Mouse (Mus musculus): ENCODE results near the gene Dlst. TPM values are rescaled to one million over a fixed set of nuclear protein-coding genes. Genes with fewer than 3 reads are reported as not detected.

Gene Dlst
- polyA plus RNA-seq, 1 experiment: 219 TPM

GRCm38 (mm10) chr12:85157797-85158460 is 47.3 kb downstream of the Dlst start:
- Histone ChIP-seq H3ac (ENCODE audit: control insufficient read depth, insufficient read length) (no peak overlapping the region), H3K4me3 (no peak overlapping the region), H3K36me3 (ENCODE audit: control insufficient read depth, insufficient read depth) (no peaks in the 10 kb centered on the region), H3K27me3 (ENCODE audit: control insufficient read depth, insufficient read depth, insufficient read length) (no peaks in the 10 kb centered on the region), H3K79me2 (ENCODE audit: control insufficient read depth, insufficient read depth) (no peaks in the 10 kb centered on the region), H3K4me2 (ENCODE audit: low read depth) (no peak overlapping the region)
- no peak for TF ChIP-seq MYOD1 (IDR thresholded peaks at IDR 0.05; ENCODE audit: control insufficient read depth in 1 of 3, insufficient read length in 2 of 3, low read depth in 2 of 3)
- TF ChIP-seq USF1 (IDR thresholded peaks at IDR 0.05; ENCODE audit: low read depth): no peak
- no peak for TF ChIP-seq MAX (IDR thresholded peaks at IDR 0.05; ENCODE audit: low read depth)
- no peak for TF ChIP-seq MYOG (IDR thresholded peaks at IDR 0.05; ENCODE audit: control insufficient read depth in 1 of 3, insufficient read depth in 1 of 3, insufficient read length in 2 of 3, low read depth in 2 of 3)
- TF ChIP-seq E2F4 (IDR thresholded peaks at IDR 0.05; ENCODE audit: insufficient read depth): no peak
- no peak for TF ChIP-seq TCF12 (IDR thresholded peaks at IDR 0.05; ENCODE audit: insufficient read depth, poor library complexity, severe bottlenecking)
- no peak for TF ChIP-seq CEBPB (IDR thresholded peaks at IDR 0.05; ENCODE audit: insufficient read depth, poor library complexity, severe bottlenecking)
- no peak for TF ChIP-seq POLR2A (IDR thresholded peaks at IDR 0.05; ENCODE audit: insufficient read length, low read depth)
- no peak for TF ChIP-seq SRF (IDR thresholded peaks at IDR 0.05; ENCODE audit: control insufficient read depth, insufficient read length, low read depth)
- TF ChIP-seq POLR2AphosphoS2 (IDR thresholded peaks at IDR 0.05; ENCODE audit: insufficient read length, low read depth): no peak
- no peak for TF ChIP-seq REST (IDR thresholded peaks at IDR 0.05; ENCODE audit: insufficient read depth, insufficient read length)
- TF ChIP-seq TCF3 (IDR thresholded peaks at IDR 0.05; ENCODE audit: insufficient read length, low read depth): no peak

GRCm38 (mm10) chr12:85158801-85159200 is 48.2 kb downstream of the Dlst start:
- Histone ChIP-seq H3K79me2 (ENCODE audit: control insufficient read depth, insufficient read depth) (no peaks in the 10 kb centered on the region), H3K27me3 (ENCODE audit: control insufficient read depth, insufficient read depth, insufficient read length) (no peaks in the 10 kb centered on the region), H3K36me3 (ENCODE audit: control insufficient read depth, insufficient read depth) (no peaks in the 10 kb centered on the region), H3K4me2 (ENCODE audit: low read depth) (no peak overlapping the region), H3ac (ENCODE audit: control insufficient read depth, insufficient read length) (no peak overlapping the region), H3K4me3 (no peak overlapping the region)
- TF ChIP-seq POLR2A (IDR thresholded peaks at IDR 0.05; ENCODE audit: insufficient read length, low read depth): no peak
- no peak for TF ChIP-seq E2F4 (IDR thresholded peaks at IDR 0.05; ENCODE audit: insufficient read depth)
- no peak for TF ChIP-seq MAX (IDR thresholded peaks at IDR 0.05; ENCODE audit: low read depth)
- no peak for TF ChIP-seq TCF3 (IDR thresholded peaks at IDR 0.05; ENCODE audit: insufficient read length, low read depth)
- TF ChIP-seq TCF12 (IDR thresholded peaks at IDR 0.05; ENCODE audit: insufficient read depth, poor library complexity, severe bottlenecking): no peak
- no peak for TF ChIP-seq MYOD1 (IDR thresholded peaks at IDR 0.05; ENCODE audit: control insufficient read depth in 1 of 3, insufficient read length in 2 of 3, low read depth in 2 of 3)
- no peak for TF ChIP-seq MYOG (IDR thresholded peaks at IDR 0.05; ENCODE audit: control insufficient read depth in 1 of 3, insufficient read depth in 1 of 3, insufficient read length in 2 of 3, low read depth in 2 of 3)
- TF ChIP-seq USF1 (IDR thresholded peaks at IDR 0.05; ENCODE audit: low read depth): no peak
- no peak for TF ChIP-seq POLR2AphosphoS2 (IDR thresholded peaks at IDR 0.05; ENCODE audit: insufficient read length, low read depth)
- no peak for TF ChIP-seq SRF (IDR thresholded peaks at IDR 0.05; ENCODE audit: control insufficient read depth, insufficient read length, low read depth)
- TF ChIP-seq CEBPB (IDR thresholded peaks at IDR 0.05; ENCODE audit: insufficient read depth, poor library complexity, severe bottlenecking): no peak
- no peak for TF ChIP-seq REST (IDR thresholded peaks at IDR 0.05; ENCODE audit: insufficient read depth, insufficient read length)

- H3K79me2 ChIP-seq (ENCODE audit: control insufficient read depth, insufficient read depth): no peaks in the 10 kb centered on the region
- no peak overlapping the region for H3K4me3 ChIP-seq
- no peak overlapping the region for H3ac ChIP-seq (ENCODE audit: control insufficient read depth, insufficient read length)
- TF ChIP-seq TCF12 (IDR thresholded peaks at IDR 0.05; ENCODE audit: insufficient read depth, poor library complexity, severe bottlenecking) (no peak), E2F4 (IDR thresholded peaks at IDR 0.05; ENCODE audit: insufficient read depth) (no peak), MYOD1 (IDR thresholded peaks at IDR 0.05; ENCODE audit: control insufficient read depth in 1 of 3, insufficient read length in 2 of 3, low read depth in 2 of 3) (no peak), POLR2A (IDR thresholded peaks at IDR 0.05; ENCODE audit: insufficient read length, low read depth) (no peak), TCF3 (IDR thresholded peaks at IDR 0.05; ENCODE audit: insufficient read length, low read depth) (no peak), SRF (IDR thresholded peaks at IDR 0.05; ENCODE audit: control insufficient read depth, insufficient read length, low read depth) (no peak), USF1 (IDR thresholded peaks at IDR 0.05; ENCODE audit: low read depth) (no peak), POLR2AphosphoS2 (IDR thresholded peaks at IDR 0.05; ENCODE audit: insufficient read length, low read depth) (no peak), MYOG (IDR thresholded peaks at IDR 0.05; ENCODE audit: control insufficient read depth in 1 of 3, insufficient read depth in 1 of 3, insufficient read length in 2 of 3, low read depth in 2 of 3) (no peak), MAX (IDR thresholded peaks at IDR 0.05; ENCODE audit: low read depth) (no peak), CEBPB (IDR thresholded peaks at IDR 0.05; ENCODE audit: insufficient read depth, poor library complexity, severe bottlenecking) (no peak), REST (IDR thresholded peaks at IDR 0.05; ENCODE audit: insufficient read depth, insufficient read length) (no peak)
- no peaks in the 10 kb centered on the region for H3K27me3 ChIP-seq (ENCODE audit: control insufficient read depth, insufficient read depth, insufficient read length)
- no peaks in the 10 kb centered on the region for H3K36me3 ChIP-seq (ENCODE audit: control insufficient read depth, insufficient read depth)
- no peak overlapping the region for H3K4me2 ChIP-seq (ENCODE audit: low read depth)
These were observed 49.0 kb downstream of the Dlst start for GRCm38 (mm10) chr12:85159592-85159991.

GRCm38 (mm10) chr12:85164996-85165395 is 54.4 kb downstream of the Dlst start:
- H3ac ChIP-seq (ENCODE audit: control insufficient read depth, insufficient read length): no peak overlapping the region
- TF ChIP-seq E2F4 (IDR thresholded peaks at IDR 0.05; ENCODE audit: insufficient read depth) (no peak), POLR2A (IDR thresholded peaks at IDR 0.05; ENCODE audit: insufficient read length, low read depth) (no peak), MAX (IDR thresholded peaks at IDR 0.05; ENCODE audit: low read depth) (no peak), CEBPB (IDR thresholded peaks at IDR 0.05; ENCODE audit: insufficient read depth, poor library complexity, severe bottlenecking) (no peak), USF1 (IDR thresholded peaks at IDR 0.05; ENCODE audit: low read depth) (no peak), MYOG (IDR thresholded peaks at IDR 0.05; ENCODE audit: control insufficient read depth in 1 of 3, insufficient read depth in 1 of 3, insufficient read length in 2 of 3, low read depth in 2 of 3) (no peak), SRF (IDR thresholded peaks at IDR 0.05; ENCODE audit: control insufficient read depth, insufficient read length, low read depth) (no peak), REST (IDR thresholded peaks at IDR 0.05; ENCODE audit: insufficient read depth, insufficient read length) (no peak), TCF12 (IDR thresholded peaks at IDR 0.05; ENCODE audit: insufficient read depth, poor library complexity, severe bottlenecking) (no peak), TCF3 (IDR thresholded peaks at IDR 0.05; ENCODE audit: insufficient read length, low read depth) (no peak), POLR2AphosphoS2 (IDR thresholded peaks at IDR 0.05; ENCODE audit: insufficient read length, low read depth) (no peak), MYOD1 (IDR thresholded peaks at IDR 0.05; ENCODE audit: control insufficient read depth in 1 of 3, insufficient read length in 2 of 3, low read depth in 2 of 3) (no peak)
- no peak overlapping the region for H3K4me3 ChIP-seq
- H3K79me2 ChIP-seq (ENCODE audit: control insufficient read depth, insufficient read depth): no peaks in the 10 kb centered on the region
- no peaks in the 10 kb centered on the region for H3K27me3 ChIP-seq (ENCODE audit: control insufficient read depth, insufficient read depth, insufficient read length)
- peaks cover 11% of the 10 kb centered on the region for H3K36me3 ChIP-seq (ENCODE audit: control insufficient read depth, insufficient read depth)
- no peak overlapping the region for H3K4me2 ChIP-seq (ENCODE audit: low read depth)

Measured in myocyte (in vitro differentiated cells).